Mouse (Mus musculus): ENCODE results near the gene Bsnd.

GRCm38 (mm10) chr4:106534256-106534655 is 42.2 kb upstream of the Bsnd start:
- TF ChIP-seq CTCF (IDR thresholded peaks at IDR 0.05; ENCODE audit: borderline replicate concordance, extremely low read depth, insufficient read depth, insufficient read length) (no peak), POLR2A (IDR thresholded peaks at IDR 0.05; ENCODE audit: borderline replicate concordance, extremely low read depth, insufficient read depth, insufficient read length, poor library complexity, severe bottlenecking) (no peak)
